Mouse (Mus musculus) gastrocnemius, postnatal 36 days (tissue): Measurements from ENCODE around the gene Sgta. TPM values are rescaled to one million over a fixed set of nuclear protein-coding genes. Genes with fewer than 3 reads are reported as not detected.
A peak's percentile ranks its signal among the peaks of the same experiment; 100 is the strongest.

Experiments
- DNase-seq, 2 experiments: peaks; one replicate each; pipeline ENCODE4 v3.0.0; 2022
- intact Hi-C: fragments of 180-260 bp; cut with DNase I; formaldehyde crosslinking; loops from one replicate; pipeline ENCODE4 v1.15.1; 2025
- long read RNA-seq, 2 experiments: library from polyadenylated mRNA; stranded (forward); transcript quantifications; one replicate each; pipeline ENCODE4 v2.0.0; 2021
- total RNA-seq, 2 experiments: library from RNA; stranded (reverse); gene quantifications; 2 replicates each; pipeline ENCODE4 v1.2.3; 2021

Sgta gene
- total RNA-seq, result 10 to 100 TPM; 86.2 to 89.5 TPM
- long read RNA-seq, experiment 1, transcript Sgta-201 (12 exons, 1,969 nt), result minor isoform, 22 of 161 reads
- long read RNA-seq, experiment 1, transcript Sgta-202 (12 exons, 1,964 nt), result major isoform, 104 of 161 reads
- long read RNA-seq, experiment 1, partial matches to known transcripts, result 12 of 161 reads
- long read RNA-seq, experiment 1, other reads (novel, unspliced or antisense), result 23 of 161 reads
- long read RNA-seq, experiment 2, transcript Sgta-201 (12 exons, 1,969 nt), result minor isoform, 25 of 226 reads
- long read RNA-seq, experiment 2, transcript Sgta-202 (12 exons, 1,964 nt), result major isoform, 152 of 226 reads
- long read RNA-seq, experiment 2, partial matches to known transcripts, result 41 of 226 reads
- long read RNA-seq, experiment 2, other reads (novel, unspliced or antisense), result 8 of 226 reads

DNA sequence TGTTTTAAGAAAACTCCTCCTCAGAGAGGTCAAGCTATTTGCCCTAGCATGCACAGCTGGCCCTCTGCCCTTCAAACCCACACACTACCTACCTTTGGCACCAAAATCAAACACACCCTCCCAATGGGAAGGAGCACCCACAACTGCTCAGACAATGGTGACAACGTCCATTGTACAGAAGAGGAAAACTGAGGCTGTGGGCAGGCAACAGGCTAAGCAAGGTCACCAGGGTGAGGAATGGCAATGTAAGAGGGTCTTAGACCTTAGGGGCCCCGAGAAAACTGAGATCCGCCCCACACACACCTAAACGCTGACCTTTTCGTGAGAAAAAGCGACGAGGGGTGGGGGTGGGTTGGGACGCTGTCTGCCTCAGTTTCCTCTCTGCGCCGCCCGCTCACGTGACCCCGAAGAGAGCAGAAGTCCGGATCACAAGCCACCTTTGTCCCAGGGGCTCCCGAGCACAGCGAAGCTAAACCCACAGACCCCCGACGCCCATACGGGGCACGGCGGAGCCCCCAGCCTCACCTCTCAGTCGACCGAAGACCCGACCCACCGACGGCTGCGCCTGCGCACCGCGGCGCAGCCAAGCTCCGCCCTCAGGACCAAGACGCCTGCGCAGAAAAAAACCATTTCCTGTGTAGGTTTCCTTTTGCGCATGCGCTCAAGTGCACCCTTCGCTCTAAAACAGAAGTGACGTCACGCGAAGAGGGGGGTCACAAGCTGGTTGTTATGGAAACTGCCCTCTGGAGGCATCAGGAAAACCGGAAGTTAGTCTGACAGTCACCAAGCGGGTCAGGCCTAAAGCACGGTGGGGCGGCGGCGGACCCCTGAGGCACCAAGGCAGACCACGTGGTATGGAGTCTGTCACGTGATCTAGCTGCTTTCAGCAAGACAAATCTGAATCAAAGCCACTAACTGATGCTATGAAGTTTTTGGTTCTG is at the start of gene Sgta:
TSS of gene Sgta (minus strand) at position 579 of the 941 bp plus-strand sequence.
- intact Hi-C loops, result no loop called here
- DNase-seq, result peak; percentile 98 to 99

DNA sequence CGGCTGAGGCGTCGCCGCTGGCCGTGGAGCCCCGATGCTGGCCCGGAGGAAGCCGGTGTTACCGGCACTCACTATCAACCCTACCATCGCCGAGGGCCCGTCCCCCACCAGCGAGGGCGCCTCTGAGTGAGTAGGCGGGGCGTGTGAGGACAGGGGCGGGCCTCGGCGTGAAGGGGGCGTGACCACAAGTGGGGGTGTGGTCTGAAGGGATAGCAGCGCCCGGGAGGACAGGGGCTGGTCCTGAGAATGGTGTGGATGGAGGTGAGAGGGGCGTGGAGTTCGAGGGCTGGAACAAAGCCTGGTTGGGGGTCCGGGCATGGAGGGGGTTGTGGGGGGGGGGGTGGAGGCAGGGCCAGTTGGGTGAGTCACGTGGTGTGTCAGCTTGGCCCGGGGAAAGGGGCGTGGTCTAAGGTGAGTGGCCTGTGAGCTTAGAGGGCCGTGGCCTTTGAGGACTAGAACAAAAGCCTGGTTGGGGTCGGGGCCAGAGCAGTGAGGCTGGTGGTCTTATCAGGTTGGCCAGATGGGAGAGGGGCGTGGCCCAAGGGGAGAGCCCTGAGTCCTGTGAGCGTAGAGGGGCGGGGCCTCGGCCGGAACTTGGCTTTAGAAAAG is 46.2 kb upstream of the Sgta start:
- DNase-seq, result peak; percentile 82 to 87
- intact Hi-C loops, result no loop called here

DNA sequence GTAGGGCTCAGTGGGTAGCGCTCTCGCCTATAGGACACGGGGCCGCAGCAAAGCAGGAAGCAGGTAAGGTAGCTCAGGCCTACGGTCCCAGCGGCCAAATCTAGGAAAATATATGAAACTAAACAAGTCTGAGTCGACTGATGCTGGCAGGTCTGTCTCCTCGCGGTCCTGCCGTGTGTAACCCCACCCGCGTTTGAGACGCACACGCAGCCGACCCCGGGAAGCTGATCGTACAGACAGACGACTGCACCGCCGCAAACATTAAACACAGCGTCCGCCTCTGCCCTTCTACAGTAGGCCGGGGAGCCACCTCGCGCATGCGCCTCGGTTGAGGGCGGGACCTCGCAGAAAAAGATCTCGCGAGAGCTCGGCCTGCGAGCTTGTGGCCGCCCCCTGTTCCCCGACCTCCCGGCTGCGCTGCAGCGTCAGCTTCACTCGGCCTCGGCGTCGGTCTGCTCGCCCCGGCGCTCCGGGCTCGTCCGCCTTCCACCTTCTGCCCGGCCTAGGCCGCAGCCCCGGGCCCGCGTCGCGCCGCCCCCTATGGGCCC is 45.7 kb upstream of the Sgta start, which contains the start of gene Map2k2:
TSS of gene Map2k2 (plus strand) at position 351 of the 548 bp plus-strand sequence.
- intact Hi-C loops, result no loop called here
- DNase-seq, result peak; percentile 95 to 97

DNA sequence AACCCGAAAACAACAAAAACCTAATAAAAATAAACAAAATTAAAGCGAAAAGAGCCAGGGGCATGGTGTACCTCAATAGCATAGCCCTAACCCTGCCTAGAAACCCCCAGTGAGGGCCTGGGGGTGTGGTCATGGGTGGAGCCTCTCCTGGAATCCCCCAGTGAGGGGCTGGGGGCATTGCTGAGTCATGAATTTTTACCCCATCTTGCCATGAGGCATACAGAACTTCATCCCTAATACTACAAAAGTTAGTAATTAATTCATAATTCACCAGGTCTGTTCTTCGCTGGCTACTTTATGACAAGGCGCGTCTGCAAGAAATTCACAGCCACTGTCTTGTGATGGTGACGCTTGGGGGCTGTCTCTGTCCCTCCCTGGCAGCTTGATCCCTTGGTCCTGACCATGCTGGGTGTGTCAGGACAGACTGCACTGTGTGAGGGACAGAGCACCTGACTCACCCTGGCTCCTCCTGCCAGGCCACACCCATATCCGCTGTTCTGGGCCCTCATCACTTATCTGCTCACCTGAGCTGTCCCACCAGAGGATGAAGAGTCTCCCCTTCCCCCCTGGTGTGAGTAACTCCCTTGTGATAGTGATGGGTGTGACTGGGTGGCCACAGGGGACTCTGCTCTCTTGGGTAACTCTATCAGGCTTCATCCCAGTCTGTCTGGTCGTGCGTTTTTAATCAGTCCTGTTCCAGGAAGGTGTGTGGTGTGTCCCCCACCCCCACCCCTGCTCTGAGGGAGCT is 35.1 kb upstream of the Sgta start:
- intact Hi-C loops, result no loop called here
- DNase-seq, result no peak

GRCm38 (mm10) chr10:81092465-81093250 is 32.7 kb upstream of the Sgta start:
- intact Hi-C loops, result no loop called here
- DNase-seq, result no peak

DNA sequence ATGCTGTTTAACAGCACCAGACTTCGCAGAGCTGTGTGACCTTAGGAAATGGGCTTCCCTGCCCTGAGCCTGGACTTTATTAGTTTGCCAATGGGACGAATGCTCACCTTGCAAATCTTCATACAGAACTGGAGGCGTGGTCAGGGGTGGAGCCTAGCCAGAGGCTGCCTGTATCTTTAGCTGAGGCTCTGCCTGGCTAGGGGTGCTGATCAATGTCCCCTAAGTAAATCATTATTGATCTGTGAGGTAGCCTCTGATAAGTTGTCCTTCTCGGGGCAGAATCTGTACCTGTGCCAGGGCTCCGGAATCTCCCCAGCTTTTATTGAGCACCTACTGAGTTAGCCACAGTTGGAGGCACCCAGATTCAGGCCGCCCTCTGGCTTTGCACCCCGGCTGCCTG is 30.6 kb upstream of the Sgta start:
- no peak for DNase-seq
- intact Hi-C loops, result no loop called here

DNA sequence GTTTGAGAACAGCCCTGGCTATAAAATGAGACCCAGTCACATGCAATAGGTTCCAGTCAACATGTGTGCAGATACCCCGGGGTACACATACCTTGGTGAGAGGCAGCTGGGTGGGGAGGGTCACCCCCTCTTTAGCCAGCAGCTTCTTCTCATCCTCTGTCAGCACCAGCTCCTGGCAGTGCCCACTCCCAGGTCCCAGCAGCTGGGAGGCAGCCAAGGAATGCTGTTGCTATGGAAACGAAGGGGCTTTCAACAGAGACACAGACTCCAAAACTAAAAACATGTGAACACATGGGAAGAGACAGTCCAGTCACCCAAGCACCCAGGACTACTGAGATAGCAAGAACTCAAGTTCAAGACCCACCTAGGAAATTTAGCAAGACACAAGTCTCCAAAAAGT is 29.2 kb upstream of the Sgta start:
- DNase-seq, result no peak
- intact Hi-C loops, result loop anchor here (5.0 kb wide), 3 partner anchors 37 to 162 kb away; partner anchors contain the start of gene Eef2

DNA sequence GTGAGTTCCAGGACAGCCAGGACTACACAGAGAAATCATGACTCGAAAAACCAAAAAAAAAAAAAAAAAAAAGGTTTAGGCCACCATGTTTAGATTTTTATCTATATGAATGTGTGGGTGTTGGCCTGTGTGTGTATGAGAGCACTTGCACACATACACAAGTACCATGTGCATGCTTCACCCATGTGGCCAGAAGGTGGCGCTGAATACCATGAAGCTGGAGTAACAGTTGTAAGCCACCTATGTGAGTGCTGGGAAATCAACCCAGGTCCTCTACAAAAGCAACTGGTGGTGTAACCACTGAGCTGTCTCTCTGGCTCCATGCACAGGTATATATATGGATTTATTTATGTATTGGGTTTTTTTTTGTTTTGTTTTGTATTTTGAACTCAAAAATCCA is 27.0 kb upstream of the Sgta start:
- DNase-seq, result no peak
- intact Hi-C loops, result loop anchor here (5.0 kb wide), 3 partner anchors 35 to 160 kb away; partner anchors contain the start of gene Eef2

GRCm38 (mm10) chr10:81082168-81082960 is 22.4 kb upstream of the Sgta start:
- DNase-seq, result peak; percentile 42 to 66

DNA sequence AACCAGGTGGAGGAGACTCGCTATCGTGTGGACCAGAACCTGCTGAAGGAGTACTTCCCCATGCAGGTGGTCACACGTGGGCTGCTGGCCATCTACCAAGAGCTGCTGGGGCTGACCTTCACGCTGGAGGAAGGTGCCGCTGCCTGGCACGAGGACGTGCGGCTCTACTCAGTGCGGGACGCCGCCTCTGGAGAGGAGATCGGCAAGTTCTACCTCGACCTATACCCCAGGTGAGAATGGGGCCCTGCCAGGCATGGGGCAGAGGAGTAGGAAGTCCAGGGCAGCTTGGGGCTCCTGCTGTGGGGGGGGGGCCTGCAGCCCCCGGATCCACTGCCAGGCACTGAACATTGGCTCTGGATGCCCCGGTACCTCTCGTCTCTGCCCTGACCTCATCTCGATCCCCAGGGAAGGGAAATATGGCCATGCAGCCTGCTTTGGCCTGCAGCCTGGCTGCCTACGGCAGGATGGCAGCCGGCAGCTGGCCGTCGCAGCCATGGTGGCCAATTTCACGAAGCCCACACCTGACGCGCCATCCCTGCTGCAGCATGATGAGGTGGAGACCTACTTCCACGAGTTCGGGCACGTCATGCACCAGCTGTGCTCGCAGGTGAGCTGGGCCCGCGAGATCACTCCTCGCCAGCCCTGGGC is 20.2 kb upstream of the Sgta start:
- intact Hi-C loops, result loop anchor here (2.0 kb wide), 1 partner anchor 63 kb away; no protein-coding TSS in a partner anchor
- no peak for DNase-seq

More at GRCm38 (mm10) chr10:81082168-81082960, 22.4 kb upstream of the Sgta start:
- intact Hi-C loops, result loop anchor here (2.0 kb wide), 1 partner anchor 84 kb away; no protein-coding TSS in a partner anchor

GRCm38 (mm10) chr10:81077916-81078315 is 17.9 kb upstream of the Sgta start:
- DNase-seq, result no peak
- intact Hi-C loops, result no loop called here

GRCm38 (mm10) chr10:81076356-81076755 is 16.4 kb upstream of the Sgta start:
- intact Hi-C loops, result no loop called here
- DNase-seq, result no peak

GRCm38 (mm10) chr10:81075734-81076133 is 15.8 kb upstream of the Sgta start:
- no peak for DNase-seq
- intact Hi-C loops, result no loop called here

DNA sequence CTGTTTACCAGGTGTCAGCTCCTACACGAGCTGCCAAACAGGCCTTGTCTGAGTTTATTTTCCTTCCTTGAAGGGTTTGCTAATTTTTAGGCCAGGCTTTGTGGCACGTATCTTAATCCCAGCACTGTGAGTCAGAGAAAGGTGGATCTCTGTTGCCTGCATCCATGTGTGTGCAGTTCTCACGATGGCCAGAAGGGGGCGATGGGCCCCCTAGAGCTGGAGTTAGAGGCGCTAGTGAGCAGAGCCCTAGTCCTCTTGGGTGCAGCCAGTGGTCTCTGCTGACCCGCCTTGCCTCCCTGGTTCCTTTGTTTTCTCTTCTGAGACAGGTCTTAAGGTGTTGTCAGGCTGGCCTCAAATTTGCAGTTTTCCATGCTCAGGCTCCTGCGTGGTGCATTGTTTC is 13.5 kb upstream of the Sgta start:
- intact Hi-C loops, result no loop called here

DNA sequence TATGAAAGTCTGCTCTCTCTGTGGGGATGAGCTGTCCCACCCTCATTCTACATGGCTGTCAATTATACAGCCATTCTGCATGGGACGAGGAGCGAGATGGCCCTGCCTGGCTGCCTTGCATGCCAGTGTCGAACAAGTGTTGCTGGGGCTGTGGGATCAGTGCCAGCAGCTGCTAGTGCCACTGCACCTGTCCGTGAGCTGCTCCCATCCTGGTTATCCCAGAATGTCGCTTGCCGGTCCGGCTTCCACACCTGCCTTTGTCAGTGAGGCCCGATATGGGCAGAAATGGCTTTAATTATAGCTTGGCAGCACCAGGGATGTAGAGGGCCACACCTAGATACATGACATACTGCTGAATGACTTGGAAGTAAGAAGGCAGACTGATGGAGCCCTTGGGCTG is 12.3 kb upstream of the Sgta start:
- DNase-seq, result no peak

More for the DNA sequence above, 13.5 kb upstream of the Sgta start:
- DNase-seq, result no peak

DNA sequence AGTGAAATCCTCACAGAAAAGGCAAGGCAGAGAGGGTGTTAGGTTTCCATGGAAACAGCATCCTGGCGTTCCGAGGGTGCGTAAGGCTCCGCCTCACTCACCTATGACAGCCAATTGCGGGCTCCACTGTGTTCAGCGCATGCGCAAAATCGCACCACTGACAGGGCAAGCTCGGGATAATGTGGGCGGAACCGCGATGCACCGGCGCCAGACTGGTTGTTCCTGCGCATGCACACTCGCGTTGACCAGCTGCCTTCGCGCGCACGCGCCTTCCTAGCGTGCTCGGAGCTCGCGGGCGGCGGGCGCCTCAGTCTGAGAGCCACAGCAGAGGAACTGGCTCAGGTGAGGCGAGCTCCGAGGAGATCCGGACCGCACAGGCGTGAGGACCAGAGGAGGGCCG is 9.9 kb upstream of the Sgta start, which contains the start of gene Thop1:
TSS of gene Thop1 (plus strand) at position 200 of the 400 bp plus-strand sequence.
- peak; percentile 93 to 97 for DNase-seq
- intact Hi-C loops, result no loop called here

More for the DNA sequence above, 12.3 kb upstream of the Sgta start:
- intact Hi-C loops, result no loop called here

DNA sequence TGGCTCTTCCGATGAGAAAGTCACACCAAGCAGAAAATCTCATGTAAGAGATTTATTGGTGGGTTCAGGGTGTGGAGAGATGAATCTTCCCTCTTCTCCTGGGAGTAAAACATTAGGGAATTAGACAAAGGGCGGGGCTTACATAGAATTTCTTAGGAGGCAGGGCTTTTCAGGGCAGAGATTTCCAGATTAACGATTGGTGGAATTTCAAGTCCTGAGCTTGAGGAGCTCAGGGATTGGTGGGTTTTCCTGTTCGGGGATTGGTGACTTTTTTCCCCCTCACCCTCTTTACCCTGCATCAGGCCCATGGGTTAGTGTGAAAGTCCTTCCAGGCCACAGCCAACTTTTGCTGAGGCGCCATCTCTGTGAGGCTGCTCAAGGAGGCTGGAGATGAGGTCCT is 8.7 kb upstream of the Sgta start:
- intact Hi-C loops, result no loop called here
- DNase-seq, result no peak
